Mouse (Mus musculus): Measurements from ENCODE around the gene Mzt1. TPM values are rescaled to one million over a fixed set of nuclear protein-coding genes. Genes with fewer than 3 reads are reported as not detected.

Gene Mzt1
- polyA plus RNA-seq (2011; ENCODE audit: insufficient read depth, insufficient read length, low replicate concordance, missing spikeins), result 14.1 and 24.7 TPM in 2 replicates

- TF ChIP-seq POLR2A (IDR thresholded peaks at IDR 0.05; ENCODE audit: borderline replicate concordance, control insufficient read depth, low read depth, low read length) (peak; percentile 67; the same call in 1 of the 2 replicates), CTCF (IDR thresholded peaks at IDR 0.05; ENCODE audit: control insufficient read depth, insufficient read depth, low read length) (peak; percentile 8; the same call in 1 of the 2 replicates)
- Histone ChIP-seq H3K4me1 (ENCODE audit: control insufficient read depth, insufficient read depth, low read length) (peaks cover 2% of the 10 kb centered on the region), H3K4me3 (replicated peaks; ENCODE audit: control insufficient read depth, low read depth, low read length) (peak within 1 kb of the TSS; percentile 87), H3K27ac (ENCODE audit: control insufficient read depth, insufficient read depth, low read depth, low read length, poor library complexity) (peak within 1 kb of the TSS; percentile 96)
- under 1% methylated on average over 81 of the region's 81 CpGs for WGBS
These were observed at the start of gene Mzt1, which contains the start of gene Bora for GRCm38 (mm10) chr14:99046031-99046781. Gene Mzt1, minus strand, starts transcription at chr14:99046134. Gene Bora, plus strand, starts transcription at chr14:99046222.

GRCm38 (mm10) chr14:99088947-99089346, 43.0 kb upstream of the Mzt1 start:
- Histone ChIP-seq H3K27ac (ENCODE audit: control insufficient read depth, insufficient read depth, low read depth, low read length, poor library complexity) (no peak overlapping the region), H3K4me3 (replicated peaks; ENCODE audit: control insufficient read depth, low read depth, low read length) (no peak overlapping the region), H3K4me1 (ENCODE audit: control insufficient read depth, insufficient read depth, low read length) (no peaks in the 10 kb centered on the region)
- TF ChIP-seq POLR2A (IDR thresholded peaks at IDR 0.05; ENCODE audit: borderline replicate concordance, control insufficient read depth, low read depth, low read length) (no peak), CTCF (IDR thresholded peaks at IDR 0.05; ENCODE audit: control insufficient read depth, insufficient read depth, low read length) (no peak)
- 94% methylated on average over 7 of the region's 7 CpGs for WGBS

- Histone ChIP-seq H3K27ac (ENCODE audit: control insufficient read depth, insufficient read depth, low read depth, low read length, poor library complexity) (no peak overlapping the region), H3K4me3 (replicated peaks; ENCODE audit: control insufficient read depth, low read depth, low read length) (no peak overlapping the region), H3K4me1 (ENCODE audit: control insufficient read depth, insufficient read depth, low read length) (no peaks in the 10 kb centered on the region)
- WGBS, result 83% methylated on average over 4 of the region's 4 CpGs
- TF ChIP-seq CTCF (IDR thresholded peaks at IDR 0.05; ENCODE audit: control insufficient read depth, insufficient read depth, low read length), result no peak
- no peak for TF ChIP-seq POLR2A (IDR thresholded peaks at IDR 0.05; ENCODE audit: borderline replicate concordance, control insufficient read depth, low read depth, low read length)
These were observed 25.2 kb upstream of the Mzt1 start for GRCm38 (mm10) chr14:99071146-99071545.

- WGBS, result 63% methylated on average over 2 of the region's 2 CpGs
- no peak overlapping the region for H3K4me3 ChIP-seq (replicated peaks; ENCODE audit: control insufficient read depth, low read depth, low read length)
- no peaks in the 10 kb centered on the region for H3K4me1 ChIP-seq (ENCODE audit: control insufficient read depth, insufficient read depth, low read length)
- TF ChIP-seq CTCF (IDR thresholded peaks at IDR 0.05; ENCODE audit: control insufficient read depth, insufficient read depth, low read length), result no peak
- H3K27ac ChIP-seq (ENCODE audit: control insufficient read depth, insufficient read depth, low read depth, low read length, poor library complexity), result no peak overlapping the region
These were observed 17.2 kb upstream of the Mzt1 start for GRCm38 (mm10) chr14:99063091-99063490.

DNA sequence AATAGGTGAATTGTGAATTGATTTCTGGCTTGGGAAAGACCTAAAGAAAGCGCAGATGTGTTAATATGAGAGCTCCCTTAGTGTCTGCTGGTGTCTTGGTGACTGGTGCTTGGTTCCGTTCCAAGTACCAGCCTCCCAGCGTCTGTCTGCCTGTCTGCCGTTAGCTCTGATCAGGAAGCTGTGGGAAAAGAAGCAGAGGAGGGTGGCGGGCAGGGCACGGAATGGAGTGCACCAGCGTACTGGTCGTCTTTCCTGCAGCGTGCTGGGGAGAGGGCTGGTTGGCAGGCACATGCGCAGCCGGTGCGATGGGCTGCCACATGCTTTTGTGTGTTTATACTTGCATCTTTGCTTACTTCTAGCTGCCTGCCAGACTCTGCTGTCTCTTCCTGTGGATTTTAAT, 14.7 kb upstream of the Mzt1 start:
- whole genome bisulfite sequencing, result 80% methylated on average over 12 of the region's 12 CpGs
- TF ChIP-seq CTCF (IDR thresholded peaks at IDR 0.05; ENCODE audit: control insufficient read depth, insufficient read depth, low read length), result no peak
- no peak for TF ChIP-seq POLR2A (IDR thresholded peaks at IDR 0.05; ENCODE audit: borderline replicate concordance, control insufficient read depth, low read depth, low read length)

DNA sequence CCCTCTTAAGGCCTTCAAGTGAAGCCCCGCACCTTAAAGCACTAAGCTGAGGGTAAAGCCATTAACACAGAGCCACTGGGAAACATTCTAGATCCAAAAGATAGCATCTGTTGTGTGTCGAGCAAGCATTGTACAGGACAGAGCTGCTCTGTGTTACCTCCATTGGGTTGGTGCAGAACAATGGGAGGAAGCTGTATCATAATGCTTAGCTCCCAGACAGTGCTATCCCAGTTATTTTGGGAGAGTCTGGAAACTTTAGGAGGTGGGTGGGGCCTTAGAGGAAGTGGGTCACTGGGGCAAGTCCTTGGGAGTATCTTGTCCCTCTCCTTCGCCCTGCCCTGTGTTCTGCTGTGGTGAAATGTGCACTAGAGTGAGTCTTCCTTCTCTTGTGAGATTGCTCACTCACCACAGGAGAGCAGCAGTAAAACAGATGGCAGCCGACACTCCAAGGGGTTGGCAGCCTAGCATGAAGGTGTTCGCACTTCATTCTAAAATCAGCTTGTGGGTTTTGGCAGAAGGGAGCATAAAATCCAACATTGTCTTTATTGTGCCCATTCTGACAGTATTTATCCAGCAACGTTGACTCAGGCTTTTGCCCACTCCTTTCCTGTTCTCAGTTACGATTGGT, 13.1 kb upstream of the Mzt1 start:
- 85% methylated on average over 7 of the region's 7 CpGs for WGBS
- TF ChIP-seq POLR2A (IDR thresholded peaks at IDR 0.05; ENCODE audit: borderline replicate concordance, control insufficient read depth, low read depth, low read length) (no peak), CTCF (IDR thresholded peaks at IDR 0.05; ENCODE audit: control insufficient read depth, insufficient read depth, low read length) (no peak)
- Histone ChIP-seq H3K27ac (ENCODE audit: control insufficient read depth, insufficient read depth, low read depth, low read length, poor library complexity) (no peak overlapping the region), H3K4me3 (replicated peaks; ENCODE audit: control insufficient read depth, low read depth, low read length) (no peak overlapping the region), H3K4me1 (ENCODE audit: control insufficient read depth, insufficient read depth, low read length) (no peaks in the 10 kb centered on the region; the same call in 1 of the 2 replicates)

More for the DNA sequence above, 14.7 kb upstream of the Mzt1 start:
- H3K4me3 ChIP-seq (replicated peaks; ENCODE audit: control insufficient read depth, low read depth, low read length), result no peak overlapping the region
- no peak overlapping the region for H3K27ac ChIP-seq (ENCODE audit: control insufficient read depth, insufficient read depth, low read depth, low read length, poor library complexity)
- H3K4me1 ChIP-seq (ENCODE audit: control insufficient read depth, insufficient read depth, low read length), result no peaks in the 10 kb centered on the region; the same call in 1 of the 2 replicates

- Histone ChIP-seq H3K27ac (ENCODE audit: control insufficient read depth, insufficient read depth, low read depth, low read length, poor library complexity) (peak overlapping the region; percentile 55), H3K4me1 (ENCODE audit: control insufficient read depth, insufficient read depth, low read length) (peaks cover 2% of the 10 kb centered on the region), H3K4me3 (replicated peaks; ENCODE audit: control insufficient read depth, low read depth, low read length) (peak overlapping the region; percentile 87)
- TF ChIP-seq POLR2A (IDR thresholded peaks at IDR 0.05; ENCODE audit: borderline replicate concordance, control insufficient read depth, low read depth, low read length), result no peak
- under 1% methylated on average over 15 of the region's 15 CpGs for WGBS
These were observed 848 bp upstream of the Mzt1 start for GRCm38 (mm10) chr14:99046782-99047181.

- Histone ChIP-seq H3K4me1 (ENCODE audit: control insufficient read depth, insufficient read depth, low read length) (peaks cover 2% of the 10 kb centered on the region), H3K4me3 (replicated peaks; ENCODE audit: control insufficient read depth, low read depth, low read length) (peak overlapping the region; percentile 87), H3K27ac (ENCODE audit: control insufficient read depth, insufficient read depth, low read depth, low read length, poor library complexity) (peak overlapping the region; percentile 96)
- TF ChIP-seq CTCF (IDR thresholded peaks at IDR 0.05; ENCODE audit: control insufficient read depth, insufficient read depth, low read length) (no peak), POLR2A (IDR thresholded peaks at IDR 0.05; ENCODE audit: borderline replicate concordance, control insufficient read depth, low read depth, low read length) (peak; percentile 38; the same call in 1 of the 2 replicates)
- under 1% methylated on average over 70 of the region's 70 CpGs for WGBS
These were observed 430 bp downstream of the Mzt1 start for GRCm38 (mm10) chr14:99045378-99046030.

Measured in bone marrow, adult 2 months (tissue).